Mouse (Mus musculus): ENCODE results near the gene Gm6588.

DNA sequence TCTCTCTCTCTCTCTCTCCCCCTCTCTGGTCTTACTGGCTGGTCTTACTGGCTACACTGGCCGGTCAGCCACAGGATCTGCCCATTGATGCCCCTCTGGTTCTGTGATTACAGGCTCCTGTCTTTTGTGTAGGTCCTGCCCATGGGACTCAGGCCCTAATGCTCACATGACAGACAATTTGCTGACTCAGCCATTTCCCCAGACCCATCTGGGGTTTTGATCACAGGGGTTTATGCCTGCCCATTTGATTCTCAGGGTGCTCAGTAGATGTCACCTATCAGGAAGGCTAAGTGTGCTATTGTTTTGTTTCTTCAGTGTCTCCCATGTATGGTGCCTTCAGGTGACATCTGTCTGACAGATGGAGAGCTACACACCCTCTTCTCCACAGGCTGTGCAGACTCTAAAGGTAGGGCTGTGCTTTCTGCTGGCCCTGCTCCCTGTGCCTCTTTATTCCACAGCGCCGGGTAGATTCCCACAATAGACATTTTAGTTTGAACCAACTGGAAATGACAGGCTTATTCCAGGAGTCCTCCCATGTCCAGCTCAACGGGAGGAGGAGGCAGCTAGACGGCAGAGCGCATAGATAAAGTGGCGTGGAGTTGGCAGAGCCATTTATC, 47.6 kb downstream of the Gm6588 start:
- TF ChIP-seq CTCF (IDR thresholded peaks at IDR 0.05; ENCODE audit: extremely low read depth, insufficient read depth, insufficient read length, insufficient replicate concordance) (no peak), POLR2A (IDR thresholded peaks at IDR 0.05; ENCODE audit: low read depth, low read length) (no peak)
